Mouse (Mus musculus): ENCODE data around the gene Igf2bp2.

DNA sequence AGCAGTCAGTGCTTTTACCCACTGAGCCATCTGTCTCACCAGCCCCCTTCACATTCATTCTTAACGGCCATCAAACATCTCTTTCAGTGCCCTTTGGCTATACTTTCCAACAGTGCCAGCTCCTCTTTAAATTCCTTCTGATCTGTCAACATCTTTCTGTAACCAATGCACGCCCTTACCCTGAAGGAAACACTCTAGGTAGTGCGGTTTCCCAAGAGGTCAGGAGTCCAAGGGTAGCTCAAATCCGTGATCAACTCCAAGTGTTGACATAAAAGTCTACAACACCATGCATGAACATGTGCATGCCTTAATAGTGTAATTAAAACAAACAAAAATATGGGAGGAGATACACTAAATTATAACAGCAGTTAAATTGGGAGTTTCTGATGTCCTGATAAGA, 53.9 kb downstream of the Igf2bp2 start:
- TF ChIP-seq POLR2A (IDR thresholded peaks at IDR 0.05; ENCODE audit: low read depth, low read length) (no peak), TBP (conservative IDR thresholded peaks at IDR 0.05; ENCODE audit: low read depth, low read length) (no peak), CTCF (conservative IDR thresholded peaks at IDR 0.05 in 1 of 2, IDR thresholded peaks at IDR 0.05 in 1 of 2; ENCODE audit: low read depth in 2 of 2, low read length in 2 of 2) (no peak), MAZ (IDR thresholded peaks at IDR 0.05; ENCODE audit: low read depth, low read length) (no peak)

Measured in CH12.LX (cell line).